ENCODE assay signal across 8 mouse cellular contexts in the genomic region with DNA sequence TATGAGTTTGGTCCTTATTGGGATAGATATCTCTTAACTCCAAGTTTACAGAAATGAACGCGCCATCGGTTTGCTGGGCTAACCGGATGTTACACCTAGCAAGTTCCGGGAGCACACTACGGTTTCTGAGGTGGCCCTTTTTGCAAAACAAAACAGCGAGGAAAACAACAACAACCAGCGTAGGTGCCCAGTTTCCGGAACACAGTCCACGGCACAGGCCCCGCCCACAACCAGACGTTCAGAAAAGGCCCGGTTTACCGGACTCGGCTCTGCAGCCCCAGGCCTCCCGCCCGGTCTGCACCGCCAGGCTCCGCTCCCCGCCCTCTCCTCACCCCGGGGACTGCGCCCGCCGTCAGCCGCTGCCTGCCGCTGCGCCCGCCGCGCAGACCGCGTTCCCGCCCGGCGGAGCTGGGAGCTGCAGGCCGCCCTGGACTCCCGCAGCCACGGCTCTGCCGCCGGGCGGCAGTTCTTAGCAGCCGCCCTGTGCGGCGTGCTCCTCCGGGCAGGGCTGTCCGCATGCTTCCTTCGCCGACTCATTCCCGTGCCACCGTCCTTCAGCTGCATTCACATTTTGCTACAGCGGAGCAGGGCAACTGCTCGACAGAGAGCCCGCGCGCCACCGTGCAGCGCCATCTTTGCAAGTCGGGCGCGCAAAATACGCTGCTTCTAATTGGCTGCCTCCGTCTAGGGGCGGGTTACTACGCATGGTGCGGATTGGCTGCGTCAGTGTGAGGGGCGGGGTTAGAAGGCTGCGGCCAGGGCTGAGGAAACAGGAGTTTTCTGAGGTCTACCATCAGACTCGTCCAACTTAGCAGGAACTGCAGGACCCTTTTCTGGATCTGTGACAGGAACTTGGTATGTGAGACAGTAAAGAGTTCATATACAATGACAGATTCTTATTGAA. TPM values are rescaled to one million over a fixed set of nuclear protein-coding genes. Genes with fewer than 3 reads are reported as not detected.
DNase-seq lines count a peak whose midpoint lies in the region; ATAC-seq and TF ChIP-seq lines count a peak whose summit lies in the region.

A gene (minus strand): TSS at position 645 of the 904 bp plus-strand sequence.

- DNase-seq in c-Kit-positive CD71-positive TER-119-positive erythroid progenitor cells, embryonic 14.5 days (ENCODE audit: low spot score): peak; percentile 91
- peak; percentile 96 for DNase-seq in heart, postnatal 10 days
- DNase-seq in large intestine, adult 2 months (ENCODE audit: low read depth, low spot score): peak; percentile 82
- DNase-seq in liver, postnatal 0 days: peak; percentile 94
- DNase-seq in testis, postnatal 10 days (ENCODE audit: low spot score): peak; percentile 96

- peak within 1 kb of the TSS; percentile 94 for H3K9ac ChIP-seq in forebrain, embryonic 12.5 days
- H3K9ac ChIP-seq in liver, postnatal 0 days (replicated peaks): peak within 1 kb of the TSS; percentile 81
- H3K9ac ChIP-seq in neural tube, embryonic 14.5 days (replicated peaks; ENCODE audit: low read depth, low read length): peak within 1 kb of the TSS; percentile 92

- no peak for TF ChIP-seq CTCF in E14TG2a.4 (conservative IDR thresholded peaks at IDR 0.05; ENCODE audit: low read length)
- TF ChIP-seq CTCF in liver, postnatal 0 days (IDR thresholded peaks at IDR 0.05; ENCODE audit: low read depth): no peak

- H3K4me2 ChIP-seq in forebrain, embryonic 12.5 days: peak within 1 kb of the TSS; percentile 59
- peak within 1 kb of the TSS; percentile 68 for H3K4me2 ChIP-seq in liver, postnatal 0 days (ENCODE audit: low read depth, low read length)
- peak within 1 kb of the TSS; percentile 69 for H3K4me2 ChIP-seq in neural tube, embryonic 14.5 days (ENCODE audit: low read depth, low read length)

- WGBS in forebrain, embryonic 12.5 days: under 1% methylated on average over 69 of the region's 69 CpGs
- under 1% methylated on average over 68 of the region's 69 CpGs for WGBS in large intestine, adult 2 months
- 2% methylated on average over 66 of the region's 69 CpGs for WGBS in liver, postnatal 0 days (ENCODE audit: insufficient replicate concordance)
- under 1% methylated on average over 68 of the region's 69 CpGs for WGBS in neural tube, embryonic 14.5 days

- H3K4me3 ChIP-seq in E14TG2a.4 (replicated peaks; ENCODE audit: low read length): peak within 1 kb of the TSS; percentile 94
- peak within 1 kb of the TSS; percentile 99 for H3K4me3 ChIP-seq in forebrain, embryonic 12.5 days (replicated peaks)
- H3K4me3 ChIP-seq in liver, postnatal 0 days (ENCODE audit: low read depth, low read length): peak within 1 kb of the TSS; percentile 78
- H3K4me3 ChIP-seq in neural tube, embryonic 14.5 days (ENCODE audit: low read depth, low read length): peak within 1 kb of the TSS; percentile 99

- H3K9me3 ChIP-seq in E14TG2a.4 (ENCODE audit: low read length): peaks cover 10% of the 10 kb centered on the region; the same call in 1 of the 2 replicates
- H3K9me3 ChIP-seq in forebrain, embryonic 12.5 days: no peaks in the 10 kb centered on the region
- H3K9me3 ChIP-seq in liver, postnatal 0 days (ENCODE audit: low read length): no peaks in the 10 kb centered on the region
- H3K9me3 ChIP-seq in neural tube, embryonic 14.5 days (ENCODE audit: control insufficient read depth, low read length): no peaks in the 10 kb centered on the region

- peaks cover 27% of the 10 kb centered on the region for H3K4me1 ChIP-seq in E14TG2a.4 (replicated peaks; ENCODE audit: low read depth, low read length)
- H3K4me1 ChIP-seq in forebrain, embryonic 12.5 days: peaks cover 6% of the 10 kb centered on the region; the same call in 1 of the 2 replicates
- peaks cover 2% of the 10 kb centered on the region; the same call in 1 of the 2 replicates for H3K4me1 ChIP-seq in liver, postnatal 0 days (ENCODE audit: insufficient read depth)
- H3K4me1 ChIP-seq in neural tube, embryonic 14.5 days (ENCODE audit: control insufficient read depth, insufficient read depth, low read length): peaks cover 4% of the 10 kb centered on the region; the same call in 1 of the 2 replicates

- H3K27me3 ChIP-seq in E14TG2a.4 (ENCODE audit: insufficient read depth, low read length): no peaks in the 10 kb centered on the region
- H3K27me3 ChIP-seq in forebrain, embryonic 12.5 days: no peaks in the 10 kb centered on the region
- no peaks in the 10 kb centered on the region for H3K27me3 ChIP-seq in liver, postnatal 0 days (ENCODE audit: insufficient read depth, low read length)
- H3K27me3 ChIP-seq in neural tube, embryonic 14.5 days (ENCODE audit: control insufficient read depth, insufficient read depth, low read length): no peaks in the 10 kb centered on the region

- peak within 1 kb of the TSS; percentile 98 for H3K27ac ChIP-seq in forebrain, embryonic 12.5 days
- H3K27ac ChIP-seq in liver, postnatal 0 days (ENCODE audit: low read depth): peak within 1 kb of the TSS; percentile 84
- H3K27ac ChIP-seq in neural tube, embryonic 14.5 days (ENCODE audit: low read depth, low read length): peak within 1 kb of the TSS; percentile 93

- H3K36me3 ChIP-seq in E14TG2a.4 (ENCODE audit: insufficient read depth, low read length): peaks cover 31% of the 10 kb centered on the region
- peaks cover 11% of the 10 kb centered on the region for H3K36me3 ChIP-seq in forebrain, embryonic 12.5 days (replicated peaks)
- H3K36me3 ChIP-seq in liver, postnatal 0 days (replicated peaks; ENCODE audit: insufficient read depth, low read length): peaks cover 22% of the 10 kb centered on the region
- no peaks in the 10 kb centered on the region; the same call in 1 of the 2 replicates for H3K36me3 ChIP-seq in neural tube, embryonic 14.5 days (ENCODE audit: control insufficient read depth, insufficient read depth, low read length)

- TF ChIP-seq EP300 in liver, postnatal 0 days (IDR thresholded peaks at IDR 0.05; ENCODE audit: low read depth): no peak

- peak; percentile 100 for ATAC-seq in forebrain, embryonic 12.5 days (ENCODE audit: low FRiP score)
- peak; percentile 99 for ATAC-seq in liver, postnatal 0 days
- peak; percentile 100 for ATAC-seq in neural tube, embryonic 14.5 days (ENCODE audit: low read depth)

- intact Hi-C loops in heart, postnatal 10 days (cut with DNase I): loop anchor here (5.0 to 10.0 kb wide), 3 partner anchors 266 to 1071 kb away; no protein-coding TSS in a partner anchor

RNA-seq across cellular contexts. Expression of the gene that starts here (rescaled TPM):
- 16.4 and 16.9 TPM in 2 replicates for polyA plus RNA-seq in forebrain, embryonic 12.5 days (2016; fragmentation: Nextera tagmentation; extraction: Ambion mirVana)
- 1 to 10 TPM; 3.9 to 5.1 TPM for total RNA-seq in heart, postnatal 10 days (2021)
- polyA plus RNA-seq in large intestine, adult 2 months (2012; rRNA removed): 0.86 and 0.99 TPM in 2 replicates
- 3.1 TPM in 2 replicates for polyA plus RNA-seq in liver, postnatal 0 days (2015; fragmentation: Nextera tagmentation; extraction: Ambion mirVana)
- polyA plus RNA-seq in neural tube, embryonic 14.5 days (2014; fragmentation: Nextera tagmentation; extraction: Ambion mirVana): 10.0 and 10.9 TPM in 2 replicates

Comparison
In these comparisons a context has a peak if more than half of its experiments do, and no peak if none do; other contexts are left out.
1. Peak in every context shown above with its lines: DNase-seq, ATAC-seq, H3K4me3 ChIP-seq and H3K27ac ChIP-seq.
2. Peak in DNase-seq in large intestine, adult 2 months; RNA of the gene not detected or under 1 TPM.